Mouse (Mus musculus) lung, postnatal 14 days (tissue): Measurements from ENCODE around the gene Prkar2a.

Experiments
- DNase-seq: peaks from one replicate; pipeline ENCODE4 v3.0.0; 2021

The Prkar2a gene

GRCm38 (mm10) chr9:108798508-108799075 lies 109.5 kb downstream of the Prkar2a start:
- no peak for DNase-seq

- no peak for DNase-seq
These were observed 110.5 kb downstream of the Prkar2a start for GRCm38 (mm10) chr9:108799564-108799963.
